Mouse (Mus musculus) 3134 (cell line): ENCODE measurements at regions not wholly inside any gene's neighbourhood (a gene's known extent, or its start where the extent isn't known, plus 50 kb on each side); places are given as distances from the start of the nearest gene placed in this dataset.
"Not testable (repeated sequence)": the region's sequence is repeated elsewhere in the genome, so short reads cannot be mapped to it uniquely, and the experiment has no call there.

Experiments
- DNase-seq: peaks from one replicate; pipeline ENCODE4 v3.0.0-alpha.2; 2011; ENCODE audit warnings: low spot score; ENCODE audit not compliant: insufficient read length; ENCODE audit errors: extremely low read depth

GRCm38 (mm10) chr1:105900158-105900557, 90.0 kb upstream of the Zcchc2 start:
- no peak for DNase-seq

GRCm38 (mm10) chr1:105900920-105901319, 89.3 kb upstream of the Zcchc2 start:
- DNase-seq = no peak

GRCm38 (mm10) chr1:105903286-105904115, 86.7 kb upstream of the Zcchc2 start:
- no peak for DNase-seq

GRCm38 (mm10) chr1:105904737-105905136, 85.5 kb upstream of the Zcchc2 start:
- DNase-seq = no peak

GRCm38 (mm10) chr1:105905785-105906426, 84.3 kb upstream of the Zcchc2 start:
- no peak for DNase-seq

GRCm38 (mm10) chr1:105906427-105906798, 83.8 kb upstream of the Zcchc2 start:
- DNase-seq = peak; percentile 84

- DNase-seq = no peak
Observed at GRCm38 (mm10) chr1:105908029-105908876, 82.0 kb upstream of the Zcchc2 start.

GRCm38 (mm10) chr1:105909121-105909520, 81.1 kb upstream of the Zcchc2 start:
- DNase-seq = no peak

- no peak for DNase-seq
Observed at GRCm38 (mm10) chr1:105911714-105912113, 78.5 kb upstream of the Zcchc2 start.

- DNase-seq = no peak
Observed at GRCm38 (mm10) chr1:105921842-105922241, 68.4 kb upstream of the Zcchc2 start.

- DNase-seq = no peak
Observed at GRCm38 (mm10) chr1:105922586-105922985, 67.6 kb upstream of the Zcchc2 start.

- DNase-seq = no peak
Observed at GRCm38 (mm10) chr1:105923001-105923400, 67.2 kb upstream of the Zcchc2 start.

GRCm38 (mm10) chr1:105925617-105926370, 64.4 kb upstream of the Zcchc2 start:
- peak; percentile 55 for DNase-seq

GRCm38 (mm10) chr1:105926871-105927270, 63.3 kb upstream of the Zcchc2 start:
- DNase-seq = no peak

GRCm38 (mm10) chr1:105930841-105931240, 59.4 kb upstream of the Zcchc2 start:
- peak; percentile 40 for DNase-seq

- not testable (repeated sequence) for DNase-seq
Observed at GRCm38 (mm10) chr1:105934171-105934570, 56.0 kb upstream of the Zcchc2 start.
